Mouse (Mus musculus): ENCODE data around the gene Otop1. TPM values are rescaled to one million over a fixed set of nuclear protein-coding genes. Genes with fewer than 3 reads are reported as not detected.

The Otop1 gene
- total and polyA plus RNA-seq, 2 experiments from 2014 or later: not detected

DNA sequence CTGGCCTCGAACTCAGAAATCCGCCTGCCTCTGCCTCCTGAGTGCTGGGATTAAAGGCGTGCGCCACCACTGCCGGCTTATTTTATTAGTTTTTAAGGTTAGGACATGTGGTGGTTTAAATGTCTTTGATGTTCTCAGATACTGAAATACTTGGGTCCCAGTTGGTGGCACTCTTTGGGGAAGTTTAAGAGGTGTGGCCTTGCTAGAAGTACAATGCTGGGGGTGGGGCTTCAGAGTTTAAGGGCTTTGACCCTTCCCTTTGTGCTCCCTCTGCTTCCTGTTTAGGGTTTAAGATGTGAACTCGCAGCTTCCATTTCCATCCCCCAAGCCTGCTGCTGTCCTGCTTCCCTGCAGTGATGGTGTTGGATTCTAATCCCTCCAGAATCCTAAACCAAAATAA, 33.8 kb upstream of the Otop1 start:
- ATAC-seq (ENCODE audit: insufficient read depth, low read depth): no peak
- Histone ChIP-seq H3K27ac (ENCODE audit: low read depth) (no peak overlapping the region), H3K9me3 (replicated peaks; ENCODE audit: control insufficient read depth, low read length) (no peaks in the 10 kb centered on the region), H3K4me1 (ENCODE audit: control insufficient read depth, insufficient read depth) (no peaks in the 10 kb centered on the region), H3K27me3 (ENCODE audit: control insufficient read depth, insufficient read depth, low read length) (no peaks in the 10 kb centered on the region), H3K9ac (replicated peaks; ENCODE audit: low read depth, low read length) (no peak overlapping the region), H3K4me2 (ENCODE audit: low read depth, low read length) (no peak overlapping the region), H3K36me3 (replicated peaks; ENCODE audit: control insufficient read depth, insufficient read depth, low read length) (no peaks in the 10 kb centered on the region), H3K4me3 (ENCODE audit: low read depth, low read length) (no peak overlapping the region)
- no peak for TF ChIP-seq CTCF (IDR thresholded peaks at IDR 0.05; ENCODE audit: low read depth)
- TF ChIP-seq EP300 (IDR thresholded peaks at IDR 0.05; ENCODE audit: low read depth): no peak
- 79% methylated on average over 6 of the region's 6 CpGs for WGBS
- DNase-seq (ENCODE audit: low spot score): no peak

DNA sequence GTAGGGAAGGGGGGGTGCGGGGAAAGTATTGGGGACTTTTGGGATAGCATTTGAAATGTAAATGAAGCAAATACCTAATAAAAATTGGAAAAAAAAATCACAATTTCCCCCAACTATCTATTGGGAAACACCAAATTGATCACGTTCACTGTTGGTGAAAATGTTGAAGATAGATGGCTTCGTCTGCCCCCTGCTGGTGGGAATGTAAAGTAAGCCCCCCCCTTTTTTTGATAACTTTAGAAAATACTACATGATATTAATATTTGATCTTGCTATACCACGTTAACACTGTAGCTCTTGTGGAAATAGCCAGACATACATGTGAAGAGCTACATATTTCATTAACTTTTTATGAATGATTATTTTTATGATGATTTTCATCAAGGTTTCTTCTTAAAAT, 20.6 kb upstream of the Otop1 start:
- Histone ChIP-seq H3K36me3 (replicated peaks; ENCODE audit: control insufficient read depth, insufficient read depth, low read length) (no peaks in the 10 kb centered on the region), H3K27ac (ENCODE audit: low read depth) (no peak overlapping the region)
- TF ChIP-seq CTCF (IDR thresholded peaks at IDR 0.05; ENCODE audit: low read depth): peak; percentile 29; the same call in 1 of the 2 replicates
- TF ChIP-seq EP300 (IDR thresholded peaks at IDR 0.05; ENCODE audit: low read depth): no peak

GRCm38 (mm10) chr5:38255644-38256043, 20.1 kb upstream of the Otop1 start:
- no peaks in the 10 kb centered on the region; the same call in 1 of the 2 replicates for H3K9me3 ChIP-seq (replicated peaks; ENCODE audit: control insufficient read depth, low read length)
- DNase-seq (ENCODE audit: low spot score): peak; percentile 25
- H3K27me3 ChIP-seq (ENCODE audit: control insufficient read depth, insufficient read depth, low read length): no peaks in the 10 kb centered on the region
- H3K4me2 ChIP-seq (ENCODE audit: low read depth, low read length): no peak overlapping the region
- no peaks in the 10 kb centered on the region for H3K36me3 ChIP-seq (replicated peaks; ENCODE audit: control insufficient read depth, insufficient read depth, low read length)
- 38% methylated on average over 3 of the region's 3 CpGs for whole genome bisulfite sequencing
- no peak overlapping the region for H3K4me3 ChIP-seq (ENCODE audit: low read depth, low read length)
- peak; percentile 43; the same call in 1 of the 2 replicates for ATAC-seq (ENCODE audit: insufficient read depth, low read depth)
- H3K4me1 ChIP-seq (ENCODE audit: control insufficient read depth, insufficient read depth): no peaks in the 10 kb centered on the region; the same call in 1 of the 2 replicates
- no peak overlapping the region for H3K9ac ChIP-seq (replicated peaks; ENCODE audit: low read depth, low read length)
- H3K27ac ChIP-seq (ENCODE audit: low read depth): no peak overlapping the region
- TF ChIP-seq CTCF (IDR thresholded peaks at IDR 0.05; ENCODE audit: low read depth): no peak
- TF ChIP-seq EP300 (IDR thresholded peaks at IDR 0.05; ENCODE audit: low read depth): no peak

More for the DNA sequence above, 20.6 kb upstream of the Otop1 start:
- 29% methylated on average over 4 of the region's 4 CpGs for WGBS
- H3K4me2 ChIP-seq (ENCODE audit: low read depth, low read length): no peak overlapping the region
- H3K4me3 ChIP-seq (ENCODE audit: low read depth, low read length): no peak overlapping the region
- no peak for ATAC-seq (ENCODE audit: insufficient read depth, low read depth)
- H3K9ac ChIP-seq (replicated peaks; ENCODE audit: low read depth, low read length): no peak overlapping the region
- H3K9me3 ChIP-seq (replicated peaks; ENCODE audit: control insufficient read depth, low read length): no peaks in the 10 kb centered on the region; the same call in 1 of the 2 replicates
- H3K4me1 ChIP-seq (ENCODE audit: control insufficient read depth, insufficient read depth): no peaks in the 10 kb centered on the region
- H3K27me3 ChIP-seq (ENCODE audit: control insufficient read depth, insufficient read depth, low read length): no peaks in the 10 kb centered on the region
- no peak for DNase-seq (ENCODE audit: low spot score)

DNA sequence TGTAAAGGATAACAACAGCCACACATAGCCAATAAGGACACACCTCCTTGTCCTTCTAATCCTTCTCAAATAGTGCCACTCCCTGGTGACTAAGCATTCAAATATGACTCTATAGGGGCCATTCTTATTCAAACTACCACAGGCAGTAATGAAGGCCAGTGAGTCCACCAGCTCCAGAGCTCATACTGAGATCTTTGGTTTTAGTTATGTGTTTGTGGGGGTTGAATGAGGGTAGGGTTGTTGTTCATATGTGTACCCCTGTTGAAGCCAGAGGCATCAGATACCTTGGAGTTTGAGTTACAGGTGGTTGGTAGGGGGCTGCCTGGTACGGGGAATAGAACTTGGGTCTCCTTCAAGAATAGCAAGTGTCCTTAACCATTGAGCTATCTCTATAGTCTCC, 19.2 kb upstream of the Otop1 start:
- no peak for TF ChIP-seq CTCF (IDR thresholded peaks at IDR 0.05; ENCODE audit: low read depth)
- TF ChIP-seq EP300 (IDR thresholded peaks at IDR 0.05; ENCODE audit: low read depth): no peak
- H3K4me2 ChIP-seq (ENCODE audit: low read depth, low read length): no peak overlapping the region
- H3K4me1 ChIP-seq (ENCODE audit: control insufficient read depth, insufficient read depth): peaks cover 4% of the 10 kb centered on the region
- no peak overlapping the region for H3K9ac ChIP-seq (replicated peaks; ENCODE audit: low read depth, low read length)
- no peak overlapping the region for H3K27ac ChIP-seq (ENCODE audit: low read depth)
- no peak for ATAC-seq (ENCODE audit: insufficient read depth, low read depth)
- H3K9me3 ChIP-seq (replicated peaks; ENCODE audit: control insufficient read depth, low read length): no peaks in the 10 kb centered on the region; the same call in 1 of the 2 replicates
- no peaks in the 10 kb centered on the region for H3K36me3 ChIP-seq (replicated peaks; ENCODE audit: control insufficient read depth, insufficient read depth, low read length)
- H3K27me3 ChIP-seq (ENCODE audit: control insufficient read depth, insufficient read depth, low read length): no peaks in the 10 kb centered on the region
- no peak overlapping the region for H3K4me3 ChIP-seq (ENCODE audit: low read depth, low read length)
- 77% methylated on average over 1 of the region's 1 CpGs for WGBS
- no peak for DNase-seq (ENCODE audit: low spot score)

DNA sequence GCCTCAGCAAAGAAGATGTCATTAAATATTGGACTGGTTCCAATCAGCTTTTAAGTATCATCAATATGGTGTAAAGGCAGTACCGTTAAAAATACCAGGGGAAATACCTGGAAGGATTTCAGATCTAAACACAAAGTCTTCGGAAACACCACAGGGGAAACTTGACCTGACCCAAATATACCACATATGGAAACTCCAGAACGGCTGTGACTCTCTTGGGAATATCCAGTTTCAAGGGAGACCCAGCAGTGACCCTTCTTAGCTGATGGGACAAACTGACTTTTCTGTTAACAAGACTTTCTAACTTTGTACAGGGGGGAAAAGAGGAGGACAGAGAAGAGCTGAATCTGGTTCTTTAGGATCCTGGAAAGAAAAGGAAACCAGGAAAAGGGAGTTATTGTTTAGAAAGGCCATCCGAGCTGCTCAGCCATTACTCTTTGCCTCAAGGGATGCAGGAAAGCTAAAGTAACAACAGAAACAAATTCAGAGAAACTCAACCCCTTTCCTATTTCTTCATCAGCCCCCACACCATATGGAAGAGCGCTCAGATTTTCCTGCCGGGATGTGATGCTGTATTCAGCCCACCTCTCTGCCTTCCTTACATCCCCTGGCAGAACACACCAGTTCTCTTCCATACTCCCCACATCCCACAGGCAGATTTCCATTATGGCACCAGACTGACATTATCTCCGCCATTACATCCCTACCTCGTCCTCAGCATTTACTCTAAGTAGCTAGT, 17.6 kb upstream of the Otop1 start:
- 72% methylated on average over 8 of the region's 8 CpGs for WGBS
- H3K4me3 ChIP-seq (ENCODE audit: low read depth, low read length): no peak overlapping the region
- H3K27me3 ChIP-seq (ENCODE audit: control insufficient read depth, insufficient read depth, low read length): no peaks in the 10 kb centered on the region
- H3K4me1 ChIP-seq (ENCODE audit: control insufficient read depth, insufficient read depth): peaks cover 4% of the 10 kb centered on the region
- TF ChIP-seq EP300 (IDR thresholded peaks at IDR 0.05; ENCODE audit: low read depth) (no peak), CTCF (IDR thresholded peaks at IDR 0.05; ENCODE audit: low read depth) (no peak)
- peaks cover 9% of the 10 kb centered on the region for H3K36me3 ChIP-seq (replicated peaks; ENCODE audit: control insufficient read depth, insufficient read depth, low read length)
- no peak overlapping the region for H3K27ac ChIP-seq (ENCODE audit: low read depth)
- H3K9me3 ChIP-seq (replicated peaks; ENCODE audit: control insufficient read depth, low read length): no peaks in the 10 kb centered on the region; the same call in 1 of the 2 replicates
- H3K9ac ChIP-seq (replicated peaks; ENCODE audit: low read depth, low read length): no peak overlapping the region
- H3K4me2 ChIP-seq (ENCODE audit: low read depth, low read length): no peak overlapping the region
- DNase-seq (ENCODE audit: low spot score) (no peak), ATAC-seq (ENCODE audit: insufficient read depth, low read depth) (no peak)
